Mouse (Mus musculus) heart, postnatal 0 days (tissue): ENCODE results near the gene Psip1.

Source experiments
- CTCF ChIP-seq: IDR thresholded peaks from 2 replicates; pipeline ENCODE4 v1.5.1; 2016; ENCODE audit warnings: antibody characterized with exemption, control low read depth, low read depth
- EP300 ChIP-seq: IDR thresholded peaks from 2 replicates; pipeline ENCODE4 v1.6.1; 2016; ENCODE audit warnings: antibody characterized with exemption, low read depth

- TF ChIP-seq CTCF (no peak), EP300 (no peak)
Observed at GRCm38 (mm10) chr4:83467615-83468014, 18.6 kb downstream of the Psip1 start.
